Mouse (Mus musculus) splenic B cell, adult 2 months (primary cell): ENCODE measurements around the gene Rin1.
A peak's percentile ranks its signal among the peaks of the same experiment; 100 is the strongest.
"Not testable (repeated sequence)": the region's sequence is repeated elsewhere in the genome, so short reads cannot be mapped to it uniquely, and the experiment has no call there.

Experiments used
- DNase-seq: peaks from one replicate; pipeline ENCODE4 v3.0.0-alpha.2; 2011; ENCODE audit warnings: low read depth, low spot score
- H3K27me3 ChIP-seq: 2 replicates; pipeline ENCODE4 v1.6.1; 2012; ENCODE audit warnings: mild to moderate bottlenecking, low read length, moderate library complexity, mixed read lengths; ENCODE audit not compliant: control insufficient read depth, poor library complexity, insufficient read depth, severe bottlenecking
- H3K36me3 ChIP-seq: 2 replicates; pipeline ENCODE4 v1.6.1; 2012; ENCODE audit warnings: mild to moderate bottlenecking, low read length, moderate library complexity, mixed read lengths; ENCODE audit not compliant: control insufficient read depth, poor library complexity, insufficient read depth, severe bottlenecking

Gene Rin1

GRCm38 (mm10) chr19:5050047-5050905, at the start of gene Rin1:
Rin1 (plus strand) TSS chr19:5050481.
- H3K36me3 ChIP-seq = peaks cover 12% of the 10 kb centered on the region
- peak; percentile 66 for DNase-seq
- H3K27me3 ChIP-seq = no peaks in the 10 kb centered on the region

GRCm38 (mm10) chr19:5001666-5002406, 48.4 kb upstream of the Rin1 start:
- Histone ChIP-seq H3K36me3 (no peaks in the 10 kb centered on the region), H3K27me3 (no peaks in the 10 kb centered on the region)
- peak; percentile 86 for DNase-seq

DNA sequence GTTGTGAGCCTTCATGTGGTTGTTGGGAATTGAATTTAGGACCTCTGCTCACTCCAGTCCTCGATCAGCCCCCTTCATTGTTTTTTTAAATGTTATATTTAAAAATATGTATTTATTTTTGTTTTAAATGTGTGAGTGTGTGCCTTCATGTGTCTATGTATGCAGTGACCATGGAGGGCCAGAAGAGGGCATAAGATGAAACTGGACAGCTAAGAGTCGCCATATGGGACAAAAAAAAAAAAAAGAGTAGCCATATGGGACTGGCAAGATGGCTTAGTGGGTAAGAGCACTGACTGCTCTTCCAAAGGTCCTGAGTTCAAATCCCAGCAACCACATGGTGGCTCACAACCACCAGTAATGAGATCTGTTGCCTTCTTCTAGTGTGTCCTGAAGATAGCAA, 46.6 kb upstream of the Rin1 start:
- not testable (repeated sequence) for H3K27me3 ChIP-seq, H3K36me3 ChIP-seq
- peak; percentile 22 for DNase-seq

DNA sequence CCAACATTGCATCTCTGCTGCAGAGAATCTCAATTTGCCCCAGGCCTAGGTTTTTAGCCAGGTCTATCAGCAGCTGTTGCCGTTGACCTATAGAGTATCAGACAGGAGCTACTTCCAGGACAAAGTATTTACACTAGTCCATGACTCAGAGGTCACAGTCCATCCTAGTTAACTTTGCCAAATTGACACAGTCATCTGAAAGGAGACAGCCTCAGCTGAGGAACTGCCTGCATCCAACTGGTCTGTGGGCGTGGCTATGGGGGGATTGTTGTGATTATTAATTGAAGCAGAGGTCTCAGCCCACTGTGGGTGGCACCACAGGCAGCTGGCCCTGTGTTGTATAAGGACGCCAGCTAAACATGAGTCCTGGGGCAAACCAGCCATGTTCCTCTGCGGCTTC, 45.4 kb upstream of the Rin1 start:
- no peak for DNase-seq
- Histone ChIP-seq H3K27me3 (no peaks in the 10 kb centered on the region), H3K36me3 (no peaks in the 10 kb centered on the region)

- Histone ChIP-seq H3K27me3 (no peaks in the 10 kb centered on the region), H3K36me3 (no peaks in the 10 kb centered on the region)
- DNase-seq = no peak
These were observed 37.1 kb upstream of the Rin1 start for GRCm38 (mm10) chr19:5013138-5013537.

- peak; percentile 74 for DNase-seq
- no peaks in the 10 kb centered on the region for H3K36me3 ChIP-seq
- H3K27me3 ChIP-seq = no peaks in the 10 kb centered on the region
These were observed 35.3 kb upstream of the Rin1 start for GRCm38 (mm10) chr19:5014961-5015398.

DNA sequence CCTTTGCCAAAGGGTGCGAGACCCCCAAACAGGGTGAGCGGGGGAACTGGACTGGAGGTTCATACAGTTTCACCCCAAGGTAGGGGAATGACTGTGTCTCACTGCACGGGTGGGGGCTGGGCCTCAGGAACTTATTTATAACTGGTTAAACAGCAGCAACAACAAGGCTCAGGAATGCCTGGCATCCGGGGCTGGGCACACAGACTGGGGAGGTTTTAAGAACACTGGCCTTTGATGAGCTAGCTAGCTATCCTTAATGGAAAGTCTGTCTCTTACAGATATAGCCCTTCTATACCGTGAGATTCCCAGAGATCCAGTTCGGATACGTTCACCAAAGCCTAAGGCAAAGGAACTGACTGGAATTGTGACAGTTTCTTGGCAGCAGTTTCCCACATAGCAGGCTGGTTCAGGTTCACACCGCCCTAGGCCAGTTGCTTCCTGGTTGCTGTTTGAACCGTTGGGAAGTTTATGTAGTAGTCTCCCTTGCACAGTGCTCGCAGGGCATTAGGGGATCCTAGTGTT, 34.0 kb upstream of the Rin1 start:
- H3K36me3 ChIP-seq = no peaks in the 10 kb centered on the region
- no peaks in the 10 kb centered on the region for H3K27me3 ChIP-seq
- no peak for DNase-seq

GRCm38 (mm10) chr19:5016782-5017181, 33.5 kb upstream of the Rin1 start:
- DNase-seq = peak; percentile 85

DNA sequence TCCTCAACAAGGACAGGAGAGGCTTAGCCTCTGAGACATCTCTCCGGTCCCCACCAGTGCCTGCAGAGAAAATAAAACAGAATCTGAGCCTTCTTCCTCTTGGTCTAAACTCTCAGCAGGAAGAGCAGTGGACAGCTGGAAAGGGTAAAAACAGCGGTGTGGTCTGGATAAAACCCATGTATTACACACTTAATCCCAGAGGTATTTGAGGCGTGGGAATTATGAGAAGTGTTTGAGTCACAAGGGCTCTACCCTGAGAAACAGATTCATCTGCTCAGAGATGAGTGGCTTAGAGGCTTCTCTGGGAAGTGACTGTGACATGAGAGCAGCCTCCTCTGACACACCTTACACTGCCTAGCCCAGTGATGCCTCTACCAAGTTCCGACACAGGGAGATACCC, 32.7 kb upstream of the Rin1 start:
- Histone ChIP-seq H3K27me3 (no peaks in the 10 kb centered on the region), H3K36me3 (no peaks in the 10 kb centered on the region)
- no peak for DNase-seq

More at GRCm38 (mm10) chr19:5016782-5017181, 33.5 kb upstream of the Rin1 start:
- no peaks in the 10 kb centered on the region for H3K27me3 ChIP-seq
- H3K36me3 ChIP-seq = no peaks in the 10 kb centered on the region

DNA sequence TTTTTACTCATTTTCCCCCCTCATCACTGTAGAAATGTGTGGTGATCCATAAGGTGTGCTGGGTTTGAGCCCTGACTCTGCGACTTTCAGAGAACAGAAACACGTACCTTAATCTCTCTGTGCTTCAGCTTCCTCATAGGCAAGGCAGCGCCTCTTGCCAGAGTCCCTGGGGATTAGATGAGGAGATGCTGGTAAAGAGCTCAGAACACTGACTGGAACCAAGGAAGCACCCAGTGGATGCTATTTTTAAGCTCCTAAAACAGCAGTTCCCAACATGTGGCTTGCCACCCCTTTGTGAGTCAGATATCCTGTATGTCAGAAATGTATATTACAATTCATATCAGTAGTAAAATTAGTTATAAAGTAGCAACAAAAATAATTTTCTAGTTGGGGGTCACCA, 32.1 kb upstream of the Rin1 start:
- no peaks in the 10 kb centered on the region for H3K36me3 ChIP-seq
- no peak for DNase-seq
- no peaks in the 10 kb centered on the region for H3K27me3 ChIP-seq

DNA sequence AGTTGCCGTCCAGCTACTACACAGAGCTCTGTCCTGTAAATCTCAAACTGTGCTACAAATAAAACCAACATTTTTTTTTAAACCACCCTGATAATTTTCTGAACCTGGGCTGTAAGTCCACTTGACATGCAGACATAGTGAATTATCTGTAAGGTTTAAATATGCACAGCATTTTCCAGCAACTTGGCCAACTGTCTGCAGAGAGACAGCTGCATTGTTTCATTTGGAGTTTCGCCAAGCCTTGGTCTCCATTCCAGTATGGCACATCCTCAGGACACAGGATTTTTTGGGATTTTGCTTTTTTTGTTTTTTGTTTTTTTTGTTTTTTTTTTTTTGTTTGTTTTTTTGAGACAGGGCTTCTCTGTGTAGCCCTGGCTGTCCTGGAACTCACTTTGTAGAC, 28.9 kb upstream of the Rin1 start:
- Histone ChIP-seq H3K36me3 (no peaks in the 10 kb centered on the region), H3K27me3 (no peaks in the 10 kb centered on the region)
- DNase-seq = no peak

GRCm38 (mm10) chr19:5023621-5024479, 26.4 kb upstream of the Rin1 start, which contains the start of gene Slc29a2:
Slc29a2 (plus strand) TSS chr19:5023860.
- no peaks in the 10 kb centered on the region for H3K27me3 ChIP-seq
- H3K36me3 ChIP-seq = no peaks in the 10 kb centered on the region
- peak; percentile 88 for DNase-seq

GRCm38 (mm10) chr19:5026111-5026510, 24.2 kb upstream of the Rin1 start:
- no peak for DNase-seq
- no peaks in the 10 kb centered on the region for H3K27me3 ChIP-seq
- no peaks in the 10 kb centered on the region for H3K36me3 ChIP-seq

GRCm38 (mm10) chr19:5032686-5033085, 17.6 kb upstream of the Rin1 start:
- H3K36me3 ChIP-seq = no peaks in the 10 kb centered on the region
- no peaks in the 10 kb centered on the region for H3K27me3 ChIP-seq
- no peak for DNase-seq
